Mouse (Mus musculus) embryo, embryonic 10.5 days (tissue): ENCODE data around the gene Vps16.

ENCODE experiments used
- DNase-seq: peaks from one replicate; pipeline ENCODE4 v3.0.0-alpha.2; 2015; ENCODE audit warnings: low spot score

Gene Vps16

DNA sequence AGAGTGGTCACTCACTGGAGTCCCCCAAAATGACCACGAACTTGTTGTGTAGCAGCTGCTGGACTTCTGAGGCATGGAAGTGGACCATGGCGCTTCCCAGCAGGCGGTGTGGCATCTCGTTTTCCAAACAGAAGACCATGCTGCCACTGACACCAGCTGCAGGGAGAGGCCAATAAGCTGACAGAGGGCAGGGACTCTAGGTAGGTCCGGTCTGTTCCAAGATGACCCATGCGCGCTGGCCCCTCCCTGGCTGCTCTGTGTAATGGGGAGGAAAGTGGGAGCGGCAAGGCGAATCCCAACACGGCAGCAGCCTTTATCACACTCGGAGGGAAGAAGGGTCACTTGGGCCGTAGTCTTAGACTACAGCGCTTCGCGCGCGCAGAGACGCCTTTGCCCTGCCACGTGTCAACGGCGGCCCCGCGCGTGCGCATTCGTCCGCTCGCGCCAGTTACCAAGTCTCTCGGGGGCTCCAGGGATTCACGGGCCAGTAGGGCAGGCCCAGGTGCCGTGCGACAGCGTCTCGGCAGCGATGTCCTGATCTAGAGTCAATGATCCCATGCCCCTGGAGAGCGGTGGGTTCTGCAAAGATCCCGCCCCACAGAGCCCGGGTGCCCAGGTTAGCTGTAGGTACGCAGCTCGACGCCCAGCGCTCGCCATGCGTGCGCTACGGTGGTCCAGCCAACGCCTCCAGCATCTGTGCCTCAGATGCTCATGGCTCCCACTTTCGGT, 578 bp upstream of the Vps16 start:
- peak; percentile 84 for DNase-seq

DNA sequence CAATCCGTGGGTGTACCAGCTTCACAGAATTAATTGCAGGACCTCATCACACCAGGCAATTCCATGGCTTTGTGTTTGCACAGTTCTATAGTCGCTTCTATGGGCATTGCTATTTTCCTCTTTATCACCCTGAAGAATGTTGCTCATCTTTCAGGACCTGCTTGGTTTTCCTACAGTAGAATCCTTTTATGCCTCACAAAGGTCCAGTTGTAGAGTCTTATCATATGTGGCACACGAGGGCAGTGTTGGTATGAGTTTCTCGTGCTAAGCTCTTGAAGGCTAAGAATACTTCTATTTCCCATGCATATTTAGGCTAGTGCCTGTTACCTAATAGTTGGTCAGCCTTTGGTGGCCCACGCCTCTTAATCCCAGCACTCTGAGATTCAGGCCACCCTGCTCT, 973 bp downstream of the Vps16 start:
- peak; percentile 7 for DNase-seq

DNA sequence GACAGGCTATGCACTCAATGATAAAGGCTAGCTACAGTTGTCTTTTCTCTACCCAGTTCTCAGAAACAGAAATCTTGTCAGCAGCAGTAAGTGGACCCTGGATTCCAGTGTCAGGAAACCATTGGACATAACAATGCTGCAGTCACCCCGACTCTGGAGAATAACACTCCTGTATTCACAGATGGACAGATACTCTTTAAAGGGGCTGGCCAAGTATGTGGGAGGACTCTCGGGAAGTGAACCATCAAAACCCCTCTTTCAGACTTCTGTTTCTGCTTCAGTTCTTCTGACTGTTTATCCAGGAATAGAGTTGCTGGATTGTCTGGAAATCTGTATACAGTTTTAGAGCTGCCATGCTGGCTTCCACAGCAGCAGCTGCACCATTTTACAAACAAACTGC, 5.7 kb downstream of the Vps16 start:
- no peak for DNase-seq

GRCm38 (mm10) chr2:130430484-130430883, 6.3 kb downstream of the Vps16 start:
- no peak for DNase-seq

DNA sequence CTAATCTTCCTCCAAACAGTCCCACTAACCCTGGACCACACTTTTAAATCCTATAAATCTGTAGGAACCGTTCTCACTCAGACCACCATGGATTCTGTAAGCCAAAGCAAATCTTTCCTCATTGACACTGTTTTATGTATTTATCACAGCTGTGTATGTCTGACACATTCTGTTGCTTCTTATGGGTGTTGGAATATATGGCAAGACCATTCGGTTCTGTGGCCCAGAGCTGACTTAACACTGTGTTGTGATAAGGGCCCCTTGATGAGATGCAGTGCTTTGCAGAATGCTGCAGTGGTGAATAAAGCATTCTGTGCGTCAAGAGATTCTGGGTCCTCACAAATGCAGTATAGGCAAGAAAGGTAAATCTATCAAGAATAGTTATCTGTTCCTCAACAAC, 8.0 kb downstream of the Vps16 start:
- no peak for DNase-seq

DNA sequence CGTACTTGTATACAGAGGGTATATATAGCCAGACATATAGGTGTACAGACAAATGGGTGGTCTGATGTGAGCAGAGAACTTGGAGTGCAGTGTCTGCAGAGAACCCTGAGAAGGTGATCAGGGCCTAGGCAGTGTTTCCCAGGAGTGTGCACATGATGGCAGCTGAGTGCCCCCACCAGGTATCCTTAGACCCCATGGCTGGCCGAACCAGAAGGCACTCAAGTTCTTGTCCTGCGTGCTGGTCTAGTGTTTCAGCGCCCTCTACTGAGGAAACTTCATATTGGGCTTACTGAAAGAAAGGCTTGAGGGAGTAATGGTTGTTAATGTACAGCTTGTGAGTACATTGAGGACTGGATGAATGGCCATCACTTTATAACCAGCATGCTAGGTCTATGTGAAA, 9.0 kb downstream of the Vps16 start:
- peak; percentile 79 for DNase-seq

DNA sequence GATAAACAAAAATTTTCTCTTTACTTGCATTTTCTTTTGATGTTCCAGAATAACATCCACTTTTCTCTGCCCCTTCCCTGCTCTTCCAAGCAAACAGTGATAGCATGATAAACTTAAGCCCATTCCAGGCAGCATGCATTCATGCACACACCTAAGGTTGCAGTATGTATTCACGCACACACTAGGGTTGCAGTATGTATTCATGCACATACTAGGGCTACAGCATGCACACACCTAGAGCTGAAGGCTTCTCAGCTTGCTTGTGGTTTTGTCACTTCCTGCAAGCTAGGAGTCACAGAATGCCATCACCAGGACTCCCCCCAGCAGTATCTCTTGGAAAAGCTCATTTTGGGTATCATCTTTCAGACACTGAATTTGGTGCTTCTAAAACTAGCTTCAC, 12.6 kb downstream of the Vps16 start:
- DNase-seq, result no peak

- DNase-seq, result no peak
Observed at GRCm38 (mm10) chr2:130438861-130439260, 14.7 kb downstream of the Vps16 start.

DNA sequence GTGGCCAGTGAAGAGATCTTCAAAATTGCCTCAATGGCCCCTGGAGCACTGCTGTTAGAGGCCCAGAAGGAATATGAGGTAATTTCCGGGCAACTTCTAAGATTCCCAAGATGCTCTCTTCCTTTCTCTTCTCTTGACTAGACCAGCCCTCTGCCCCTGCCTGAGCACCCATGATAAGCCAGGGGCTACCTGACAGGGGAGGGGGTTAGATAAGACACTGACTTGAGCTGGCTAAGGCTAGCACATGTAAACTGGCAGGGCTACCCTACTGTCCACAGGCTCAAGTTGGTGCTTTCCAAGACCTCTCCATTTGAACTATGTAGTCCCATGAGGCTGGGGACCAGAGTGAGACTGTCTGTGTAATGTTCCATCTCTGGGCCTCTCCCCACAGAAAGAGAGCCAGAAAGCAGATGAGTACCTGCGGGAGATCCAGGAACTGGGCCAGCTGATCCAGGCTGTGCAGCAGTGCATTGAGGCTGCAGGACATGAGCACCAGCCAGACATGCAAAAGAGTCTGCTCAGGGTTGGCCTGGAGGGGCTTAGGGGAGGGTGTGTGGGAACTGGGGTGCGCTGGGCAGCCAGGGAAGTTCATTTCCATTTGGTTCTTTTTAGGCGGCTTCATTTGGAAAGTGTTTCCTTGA, 15.8 kb downstream of the Vps16 start:
- no peak for DNase-seq

- no peak for DNase-seq
Observed at GRCm38 (mm10) chr2:130442162-130442561, 18.0 kb downstream of the Vps16 start.

- DNase-seq, result peak; percentile 7
Observed at GRCm38 (mm10) chr2:130448449-130448848, 24.3 kb downstream of the Vps16 start.

DNA sequence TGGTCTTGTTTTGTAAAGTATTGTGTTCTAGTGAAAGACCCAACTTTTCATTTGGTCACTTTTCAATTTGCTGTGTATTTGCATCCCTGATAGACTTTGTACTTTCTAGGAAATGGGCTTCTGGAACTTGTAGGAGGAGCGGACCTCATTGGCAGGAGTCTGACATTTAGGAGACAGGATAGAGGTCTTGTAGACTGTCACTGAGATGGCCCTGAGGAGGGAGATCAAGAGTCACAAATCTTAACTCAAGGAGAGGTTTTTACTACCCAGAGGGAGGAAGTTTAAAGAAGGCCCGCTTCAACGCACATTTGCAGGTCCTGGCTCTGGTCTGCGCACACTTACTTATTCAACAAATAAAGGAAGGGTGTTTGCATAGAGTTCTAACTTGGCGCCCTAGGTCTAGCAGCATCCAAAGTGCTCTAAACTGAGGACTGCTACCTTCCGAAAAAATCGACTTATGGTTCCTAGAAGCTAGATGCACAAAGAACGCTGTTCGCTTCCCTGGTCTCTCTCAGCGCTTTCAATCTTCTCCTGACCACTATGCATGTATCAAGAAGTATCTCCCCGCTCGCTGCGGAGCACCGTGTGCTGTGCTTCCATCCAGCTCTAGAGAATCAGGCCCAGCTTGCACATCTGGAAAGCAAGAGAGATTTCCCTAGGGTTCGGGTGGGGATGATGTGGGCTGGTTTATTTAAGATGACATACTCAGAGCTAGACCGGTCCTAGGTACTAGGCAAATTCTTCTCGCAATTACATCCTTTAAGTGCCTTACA, 25.1 kb downstream of the Vps16 start:
- DNase-seq, result peak; percentile 42

DNA sequence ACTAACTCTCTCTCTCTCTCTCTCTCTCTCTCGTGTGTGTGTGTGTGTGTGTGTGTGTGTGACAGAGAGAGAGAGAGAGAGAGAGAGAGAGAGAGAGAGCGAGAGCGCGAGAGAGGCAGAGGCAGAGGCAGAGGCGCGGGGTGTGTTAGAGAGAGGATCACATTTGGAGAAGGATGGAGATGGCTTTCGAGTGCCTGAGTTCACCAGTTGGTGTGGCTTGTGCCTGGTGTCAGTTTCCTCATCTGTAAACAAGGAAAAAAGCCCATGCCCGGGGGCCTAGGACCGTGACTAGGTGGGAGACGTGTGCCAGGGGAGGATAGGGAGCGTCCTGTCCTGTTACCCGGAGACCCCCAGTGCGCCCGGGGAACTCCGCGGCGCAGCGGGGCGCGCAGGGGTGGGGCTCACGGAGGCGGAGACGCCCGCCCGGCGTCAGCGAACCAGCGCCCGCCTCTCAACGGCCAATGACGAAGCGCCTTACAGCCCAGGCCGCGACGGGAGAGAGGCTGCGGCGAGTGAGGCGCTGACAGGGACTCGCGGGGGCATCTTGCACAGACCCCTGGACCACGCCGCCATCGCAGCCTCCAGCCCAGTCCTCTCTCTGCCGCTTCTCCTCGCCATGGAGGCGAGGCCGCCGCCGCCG, 25.8 kb downstream of the Vps16 start, which contains the start of gene Ptpra:
Gene Ptpra, plus strand, starts transcription at position 485 of the 640 bp plus-strand sequence.
- peak; percentile 94 for DNase-seq

DNA sequence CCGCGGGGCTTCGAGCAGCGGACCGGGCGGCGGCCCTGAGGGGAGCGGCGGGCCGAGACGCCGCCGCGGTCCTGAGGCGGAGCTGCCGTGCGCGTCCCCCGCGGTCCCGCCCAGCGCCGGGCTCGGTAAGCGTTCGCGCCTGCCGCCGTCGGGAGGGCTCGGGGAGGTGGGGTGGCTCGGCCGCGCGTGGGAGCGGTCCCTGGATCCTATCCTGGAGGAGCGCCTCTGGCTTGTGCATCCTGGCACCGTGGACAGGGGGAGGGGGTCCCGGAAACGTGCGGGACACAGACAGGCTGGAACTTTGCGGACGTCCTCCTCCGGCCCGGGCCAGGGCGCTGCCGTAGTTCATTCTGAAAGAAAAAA, 26.3 kb downstream of the Vps16 start:
- DNase-seq, result no peak

DNA sequence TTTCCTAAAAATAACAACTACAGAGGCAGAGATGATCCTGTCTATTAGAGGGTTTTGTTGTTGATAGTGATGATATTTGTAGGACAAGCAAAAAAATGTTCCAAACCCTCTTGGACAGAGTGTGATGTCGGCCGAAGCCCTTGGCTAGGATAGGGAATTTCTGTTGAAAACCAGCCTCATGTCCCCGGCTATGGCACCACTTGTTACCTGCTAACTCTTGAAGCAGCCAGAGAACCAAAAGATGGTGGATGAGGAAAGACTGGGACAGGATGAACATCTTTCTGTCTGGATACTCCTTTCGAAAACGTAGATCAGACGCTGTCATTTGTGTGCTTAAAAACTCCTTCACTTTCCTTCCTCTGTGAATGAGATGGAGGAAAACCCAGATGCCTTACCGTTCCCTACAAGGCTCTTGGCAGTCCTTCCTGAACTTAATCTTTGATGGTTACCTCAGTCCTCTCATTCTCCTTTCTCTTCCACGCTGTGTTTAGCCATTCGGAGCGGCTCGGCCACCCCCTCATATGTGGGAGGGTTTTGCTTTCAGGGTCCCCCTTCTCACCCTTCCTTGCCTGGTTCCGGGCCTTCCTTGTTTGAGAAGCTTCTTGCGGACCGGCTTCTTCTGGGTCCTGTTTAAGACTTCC, 27.1 kb downstream of the Vps16 start:
- DNase-seq, result no peak

GRCm38 (mm10) chr2:130451727-130452090, 27.6 kb downstream of the Vps16 start:
- DNase-seq, result no peak

GRCm38 (mm10) chr2:130452266-130452665, 28.1 kb downstream of the Vps16 start:
- no peak for DNase-seq

DNA sequence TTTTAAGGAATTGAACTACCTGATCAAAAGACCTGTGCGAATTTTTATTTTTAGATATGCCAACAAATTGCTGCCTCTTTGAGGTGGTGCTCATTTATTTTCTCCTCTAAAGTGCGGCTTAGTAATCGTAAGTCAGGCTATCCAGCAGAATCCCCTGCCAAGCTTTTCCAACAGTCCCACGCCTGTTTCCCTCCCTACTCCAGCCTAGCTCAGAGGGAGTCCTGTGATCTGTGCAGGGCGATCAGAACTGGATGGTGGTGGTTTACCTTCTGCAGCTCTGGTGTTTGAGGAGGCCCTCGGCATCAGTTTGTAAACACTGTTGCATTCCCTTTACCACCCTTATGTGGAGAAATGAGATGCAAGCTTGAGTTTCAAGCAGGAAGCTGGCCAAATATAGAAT, 29.3 kb downstream of the Vps16 start:
- no peak for DNase-seq

DNA sequence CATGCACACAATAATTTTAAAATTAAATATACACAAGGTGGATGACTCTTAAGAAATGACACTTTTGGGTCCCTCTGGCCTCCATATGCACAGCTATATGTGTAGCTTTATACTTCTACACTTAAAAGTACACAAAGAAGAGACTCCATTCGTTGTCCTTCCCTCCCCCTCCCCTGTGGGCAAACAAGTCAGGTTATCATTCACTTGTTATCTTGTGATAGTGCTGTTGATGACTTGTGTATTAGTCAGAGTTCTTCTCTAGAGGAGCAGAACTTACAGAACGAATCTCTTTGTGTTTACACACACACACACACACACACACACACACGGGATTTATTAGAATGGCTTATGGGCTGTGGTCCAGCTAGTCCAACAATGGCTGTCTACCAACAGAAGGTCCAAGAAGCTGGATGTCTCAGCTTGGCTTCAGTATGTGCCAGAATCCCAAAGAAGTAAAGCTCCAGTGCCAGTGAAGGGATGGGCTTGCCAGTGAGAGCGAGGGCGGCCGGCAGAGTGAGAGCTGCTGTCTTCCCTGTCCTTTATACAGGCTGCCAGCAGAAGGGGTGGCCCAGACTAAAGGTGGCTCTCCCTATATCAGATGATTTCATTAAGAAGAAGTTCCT, 30.7 kb downstream of the Vps16 start:
- DNase-seq, result no peak

GRCm38 (mm10) chr2:130457871-130458270, 33.7 kb downstream of the Vps16 start:
- DNase-seq, result no peak

GRCm38 (mm10) chr2:130459576-130459975, 35.4 kb downstream of the Vps16 start:
- no peak for DNase-seq
